Mouse (Mus musculus) skeletal muscle tissue, postnatal 0 days (tissue): ENCODE results near the gene Olfr1349. TPM values are rescaled to one million over a fixed set of nuclear protein-coding genes. Genes with fewer than 3 reads are reported as not detected.

Experiments
- polyA plus RNA-seq: library from polyadenylated mRNA; unstranded; fragments of >200 nt; fragmentation: Nextera tagmentation; extraction: Ambion mirVana; gene quantifications from 2 replicates; pipeline ENCODE4 v1.2.1, GENCODE M21; 2015

Gene Olfr1349
- not detected in 2 replicates for polyA plus RNA-seq

GRCm38 (mm10) chr7:6522850-6523249, at the start of gene Olfr1349:
TSS of gene Olfr1349 (minus strand) at chr7:6522950.

GRCm38 (mm10) chr7:6564541-6564940, 41.8 kb upstream of the Olfr1349 start, which contains the start of gene Olfr1350:
TSS of gene Olfr1350 (plus strand) at chr7:6564841.

GRCm38 (mm10) chr7:6508648-6509047, 14.1 kb downstream of the Olfr1349 start, which contains the start of gene Olfr1348:
TSS of gene Olfr1348 (minus strand) at chr7:6508748.

GRCm38 (mm10) chr7:6499655-6500054, 23.1 kb downstream of the Olfr1349 start, which contains the start of gene Olfr1347:
TSS of gene Olfr1347 (minus strand) at chr7:6499755.

GRCm38 (mm10) chr7:6486841-6487240, 35.9 kb downstream of the Olfr1349 start, which contains the start of gene Olfr5:
TSS of gene Olfr5 (minus strand) at chr7:6486941.

GRCm38 (mm10) chr7:6466951-6467350, 55.8 kb downstream of the Olfr1349 start, which contains the start of gene Olfr1346:
TSS of gene Olfr1346 (plus strand) at chr7:6467101.

Other genes with a start within 250 kb of the Olfr1349 start
- gene Zfp667, start 236.4 kb downstream of the Olfr1349 start, polyA plus RNA-seq, result 7.5 and 11.8 TPM in 2 replicates
- 1.4 and 2.3 TPM in 2 replicates for gene Zfp583, start 191.7 kb downstream of the Olfr1349 start, polyA plus RNA-seq
- 0.18 and 0.34 TPM in 2 replicates for gene Gm3854, start 179.2 kb downstream of the Olfr1349 start, polyA plus RNA-seq
- gene Zfp78, start 159.7 kb downstream of the Olfr1349 start, polyA plus RNA-seq, result 0.63 and 1.4 TPM in 2 replicates
- gene Zfp28, start 139.7 kb downstream of the Olfr1349 start, polyA plus RNA-seq, result 6.1 and 6.8 TPM in 2 replicates
- not detected in 2 replicates for gene Smim17, start 124.2 kb downstream of the Olfr1349 start, polyA plus RNA-seq
- gene Gm20715, start 112.7 kb downstream of the Olfr1349 start, polyA plus RNA-seq, result not detected in 2 replicates
- not detected in 2 replicates for gene Olfr1344, start 84.3 kb downstream of the Olfr1349 start, polyA plus RNA-seq
- not detected in 2 replicates for gene Olfr1336, start 66.8 kb downstream of the Olfr1349 start, polyA plus RNA-seq
- not detected in 2 replicates for gene Olfr1346, start 55.8 kb downstream of the Olfr1349 start, polyA plus RNA-seq
- not detected in 2 replicates for gene Olfr5, start 36.0 kb downstream of the Olfr1349 start, polyA plus RNA-seq
- not detected in 2 replicates for gene Olfr1347, start 23.2 kb downstream of the Olfr1349 start, polyA plus RNA-seq
- not detected in 2 replicates for gene Olfr1348, start 14.2 kb downstream of the Olfr1349 start, polyA plus RNA-seq
- gene Olfr1350, start 41.9 kb upstream of the Olfr1349 start, polyA plus RNA-seq, result not detected in 2 replicates
- gene Zim1, start 173.5 kb upstream of the Olfr1349 start, polyA plus RNA-seq, result 27.3 and 34.9 TPM in 2 replicates
- 182 and 198 TPM in 2 replicates for gene Peg3, start 207.5 kb upstream of the Olfr1349 start, polyA plus RNA-seq
- 15.9 and 18.9 TPM in 2 replicates for gene Usp29, start 207.6 kb upstream of the Olfr1349 start, polyA plus RNA-seq